Mouse (Mus musculus): ENCODE results near the gene Trmt13.

Trmt13 gene

GRCm38 (mm10) chr3:116542532-116542931, 71.9 kb downstream of the Trmt13 start:
- no peak for DNase-seq (ENCODE audit: low spot score)

DNA sequence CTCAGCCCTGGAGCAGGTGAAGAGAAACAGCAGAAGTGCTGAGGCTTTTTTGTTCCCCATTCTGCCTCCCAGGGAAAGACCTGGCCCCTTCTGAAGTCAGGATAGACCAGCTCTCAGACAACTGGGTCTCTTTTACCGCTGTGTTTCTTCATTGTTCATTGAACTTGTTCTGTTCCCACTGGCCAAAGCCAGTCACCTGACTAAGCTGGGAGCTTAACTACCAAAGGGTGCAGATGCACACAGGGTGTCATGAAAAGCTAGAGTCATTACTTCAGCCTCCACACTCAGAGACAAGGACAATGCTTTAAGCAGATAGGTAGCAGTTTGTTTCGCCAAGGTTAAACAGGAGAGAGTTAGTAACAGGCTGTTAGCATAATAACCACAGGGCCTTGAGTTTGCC, 72.3 kb downstream of the Trmt13 start:
- DNase-seq (ENCODE audit: low spot score) = no peak

- DNase-seq (ENCODE audit: low spot score) = no peak
These were observed 77.2 kb downstream of the Trmt13 start for GRCm38 (mm10) chr3:116537200-116537573.

- no peak for DNase-seq (ENCODE audit: low spot score)
These were observed 77.8 kb downstream of the Trmt13 start for GRCm38 (mm10) chr3:116536428-116537199.

All from retina, embryonic 14.5 days (tissue).